Mouse (Mus musculus) MEL (cell line): Measurements from ENCODE around the gene Kcnc3. TPM values are rescaled to one million over a fixed set of nuclear protein-coding genes. Genes with fewer than 3 reads are reported as not detected.

Experiments used
- DNase-seq: peaks from one replicate; pipeline ENCODE4 v3.0.0; 2011; ENCODE audit warnings: low read depth, low spot score
- H3K27ac ChIP-seq: 2 replicates; pipeline ENCODE4 v1.5.1; 2012; ENCODE audit warnings: low read depth, mild to moderate bottlenecking, control low read depth, low read length, moderate library complexity; ENCODE audit not compliant: control insufficient read depth
- H3K27me3 ChIP-seq, 2 experiments: fragments of 150-350 bp in 1 of 2; sonication (generic) in 1 of 2; 2 replicates each; pipeline ENCODE4 v1.6.1; 2012; ENCODE audit warnings: low read length in 2 of 2, mild to moderate bottlenecking in 2 of 2, improper control_type of control experiment in 1 of 2, moderate library complexity in 1 of 2; ENCODE audit not compliant: insufficient read depth in 2 of 2, control insufficient read depth in 1 of 2
- H3K36me3 ChIP-seq, 2 experiments: 2 replicates each; pipeline ENCODE4 v1.6.1; 2012 to 2014; ENCODE audit warnings: low read length in 2 of 2, improper control_type of control experiment in 1 of 2, inconsistent platforms in 1 of 2, mild to moderate bottlenecking in 1 of 2; ENCODE audit not compliant: insufficient read depth in 2 of 2, control insufficient read depth in 1 of 2
- H3K4me1 ChIP-seq, 2 experiments: fragments of 150-350 bp in 1 of 2; sonication (generic) in 1 of 2; 2 replicates each; pipeline ENCODE4 v1.6.1; 2012; ENCODE audit warnings: low read length in 2 of 2, improper control_type of control experiment in 1 of 2, mild to moderate bottlenecking in 1 of 2; ENCODE audit not compliant: insufficient read depth in 2 of 2, control insufficient read depth in 1 of 2
- H3K4me3 ChIP-seq, 2 experiments: fragments of 150-350 bp in 1 of 2; sonication (generic) in 1 of 2; 2 replicates each; pipeline ENCODE4 v1.5.1; 2012; ENCODE audit warnings: low read depth in 2 of 2, low read length in 2 of 2, mild to moderate bottlenecking in 2 of 2, moderate library complexity in 2 of 2, control low read depth in 1 of 2, improper control_type of control experiment in 1 of 2; ENCODE audit not compliant: control insufficient read depth in 1 of 2, insufficient read depth in 1 of 2
- H3K79me2 ChIP-seq: 2 replicates; pipeline ENCODE4 v1.6.1; 2012; ENCODE audit warnings: mild to moderate bottlenecking, low read length, moderate library complexity; ENCODE audit not compliant: control insufficient read depth, poor library complexity, insufficient read depth
- H3K9ac ChIP-seq: 2 replicates; pipeline ENCODE4 v1.6.1; 2012; ENCODE audit warnings: low read depth, mild to moderate bottlenecking, control low read depth, low read length, moderate library complexity; ENCODE audit not compliant: control insufficient read depth, poor library complexity, severe bottlenecking
- H3K9me3 ChIP-seq: fragments of 150-350 bp; sonication (generic); replicated peaks from 2 replicates; pipeline ENCODE4 v1.6.1; 2012; ENCODE audit warnings: mild to moderate bottlenecking, low read length, improper control_type of control experiment, moderate library complexity; ENCODE audit not compliant: insufficient read depth
- BHLHE40 ChIP-seq: IDR thresholded peaks from 2 replicates; pipeline ENCODE4 v1.6.1; 2012; ENCODE audit warnings: low read depth, mild to moderate bottlenecking, inconsistent platforms, low read length, improper control_type of control experiment, borderline replicate concordance
- CHD1 ChIP-seq: IDR thresholded peaks from 2 replicates; pipeline ENCODE4 v1.6.1; 2012; ENCODE audit warnings: low read depth, mild to moderate bottlenecking, inconsistent platforms, low read length, improper control_type of control experiment
- ELF1 ChIP-seq: IDR thresholded peaks from 2 replicates; pipeline ENCODE4 v1.6.1; 2014; ENCODE audit warnings: low read depth, mild to moderate bottlenecking, inconsistent platforms, low read length, improper control_type of control experiment, moderate library complexity
- EP300 ChIP-seq, 2 experiments: IDR thresholded peaks; 2 replicates each; pipeline ENCODE4 v1.6.1; 2011; ENCODE audit warnings: improper control_type of control experiment in 2 of 2, low read length in 2 of 2, low read depth in 1 of 2, mild to moderate bottlenecking in 1 of 2
- GABPA ChIP-seq: IDR thresholded peaks from 2 replicates; pipeline ENCODE4 v1.6.1; 2012; ENCODE audit warnings: low read depth, mild to moderate bottlenecking, inconsistent platforms, low read length, improper control_type of control experiment, moderate library complexity
- KAT2A ChIP-seq: conservative IDR thresholded peaks from 2 replicates; pipeline ENCODE4 v1.6.1; 2012; ENCODE audit warnings: low read depth, low read length, improper control_type of control experiment, inconsistent platforms
- MAX ChIP-seq: IDR thresholded peaks from 2 replicates; pipeline ENCODE4 v1.6.1; 2011; ENCODE audit warnings: low read length, improper control_type of control experiment
- MEF2A ChIP-seq: IDR thresholded peaks from 2 replicates; pipeline ENCODE4 v1.6.1; 2014; ENCODE audit warnings: low read depth, mild to moderate bottlenecking, inconsistent platforms, low read length, improper control_type of control experiment; ENCODE audit not compliant: poor library complexity, insufficient replicate concordance, severe bottlenecking; ENCODE audit errors: extremely low read depth
- NRF1 ChIP-seq: IDR thresholded peaks from 2 replicates; pipeline ENCODE4 v1.6.1; 2014; ENCODE audit warnings: low read depth, mild to moderate bottlenecking, inconsistent platforms, low read length, improper control_type of control experiment, moderate library complexity; ENCODE audit not compliant: poor library complexity, insufficient read depth, severe bottlenecking
- RAD21 ChIP-seq: IDR thresholded peaks from 2 replicates; pipeline ENCODE4 v1.6.1; 2011; ENCODE audit warnings: mild to moderate bottlenecking, low read depth, low read length, improper control_type of control experiment
- SMC3 ChIP-seq: IDR thresholded peaks from 2 replicates; pipeline ENCODE4 v1.6.1; 2011; ENCODE audit warnings: low read depth, low read length, improper control_type of control experiment
- TAL1 ChIP-seq: IDR thresholded peaks from 2 replicates; pipeline ENCODE4 v1.6.1; 2012; ENCODE audit warnings: mild to moderate bottlenecking, inconsistent platforms, low read length, moderate library complexity, mixed read lengths
- USF1 ChIP-seq: IDR thresholded peaks from 2 replicates; pipeline ENCODE4 v1.6.1; 2014; ENCODE audit warnings: low read depth, mild to moderate bottlenecking, inconsistent platforms, low read length, improper control_type of control experiment, moderate library complexity
- ZMIZ1 ChIP-seq: IDR thresholded peaks from 2 replicates; pipeline ENCODE4 v1.6.1; 2012; ENCODE audit warnings: low read depth, mild to moderate bottlenecking, inconsistent platforms, low read length, improper control_type of control experiment, moderate library complexity
- polyA plus RNA-seq, 2 experiments: library from polyadenylated mRNA; stranded (reverse) in 1 of 2; unstranded in 1 of 2; fragments of >175 nt in 1 of 2; fragments of >200 nt in 1 of 2; gene quantifications; 2 replicates each; pipeline versions ENCODE4 v1.2.1 to v1.2.4; 2012; ENCODE audit warnings: low replicate concordance in 2 of 2, low read depth in 1 of 2; ENCODE audit not compliant: insufficient read length in 2 of 2, insufficient read depth in 1 of 2, missing spikeins in 1 of 2
- total RNA-seq: library from RNA; depleted of rRNA; stranded (reverse); fragments of 300-350 nt; gene quantifications from 2 replicates; pipeline ENCODE4 v1.2.3, GENCODE M21; 2012

The Kcnc3 gene
- total and polyA plus RNA-seq, 3 experiments: not detected

DNA sequence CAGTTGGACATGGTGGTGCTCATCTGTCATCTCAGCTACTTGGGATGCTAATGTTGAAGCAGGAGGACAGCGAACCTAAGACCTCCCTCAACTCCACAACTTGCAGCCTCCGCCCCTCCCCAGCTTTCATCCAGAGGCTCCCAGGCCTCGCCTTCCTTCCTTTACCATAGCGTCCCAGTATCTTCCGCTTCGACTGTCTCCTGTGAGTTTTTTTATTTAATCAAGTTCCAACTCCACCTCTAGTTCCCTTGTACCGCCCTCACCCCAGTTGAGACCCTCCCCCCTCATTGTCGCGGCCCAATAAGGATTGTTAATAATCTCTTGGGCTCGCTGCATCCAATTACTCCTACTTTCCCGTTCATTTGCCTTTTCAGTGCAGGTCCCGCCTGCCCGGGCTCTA is 518 bp upstream of the Kcnc3 start:
- no peaks in the 10 kb centered on the region for H3K9me3 ChIP-seq
- no peaks in the 10 kb centered on the region for H3K4me1 ChIP-seq
- no peaks in the 10 kb centered on the region for H3K27me3 ChIP-seq
- H3K27ac ChIP-seq: no peak overlapping the region
- H3K79me2 ChIP-seq: no peaks in the 10 kb centered on the region
- no peak for TF ChIP-seq EP300 (IDR thresholded peaks at IDR 0.05; ENCODE audit: low read depth in 1 of 2, low read length in 2 of 2)
- H3K36me3 ChIP-seq: no peaks in the 10 kb centered on the region
- H3K4me3 ChIP-seq: no peak overlapping the region
- no peak for DNase-seq
- no peak overlapping the region for H3K9ac ChIP-seq

DNA sequence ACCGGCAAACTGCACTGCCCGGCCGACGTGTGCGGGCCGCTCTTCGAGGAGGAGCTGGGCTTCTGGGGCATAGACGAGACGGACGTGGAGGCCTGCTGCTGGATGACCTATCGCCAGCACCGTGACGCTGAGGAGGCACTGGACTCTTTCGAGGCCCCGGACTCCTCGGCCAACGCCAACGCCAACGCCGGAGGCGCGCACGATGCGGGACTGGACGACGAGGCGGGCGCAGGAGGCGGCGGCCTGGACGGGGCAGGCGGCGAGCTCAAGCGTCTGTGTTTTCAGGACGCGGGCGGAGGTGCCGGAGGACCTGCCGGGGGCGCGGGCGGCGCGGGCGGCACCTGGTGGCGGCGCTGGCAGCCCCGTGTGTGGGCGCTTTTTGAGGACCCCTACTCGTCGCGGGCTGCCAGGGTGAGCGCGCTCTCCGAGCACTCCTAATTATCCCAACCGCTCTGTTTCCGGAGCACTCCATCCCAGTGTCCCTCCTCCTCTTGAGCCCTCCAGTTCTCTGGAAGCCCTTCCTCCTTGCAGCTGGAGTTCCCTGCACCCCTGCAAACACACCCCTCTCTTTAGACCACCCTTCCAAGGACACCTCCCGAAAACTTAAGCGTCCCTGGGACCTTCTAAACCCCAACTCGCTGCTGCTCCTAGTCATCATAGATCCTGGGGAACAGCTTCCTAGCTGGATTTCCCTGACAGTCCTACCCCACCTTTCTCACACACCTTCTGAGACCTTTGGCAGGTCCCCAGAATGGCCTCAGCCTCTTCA is 1.1 kb downstream of the Kcnc3 start:
- Histone ChIP-seq H3K9ac (no peak overlapping the region), H3K4me3 (no peak overlapping the region), H3K4me1 (no peaks in the 10 kb centered on the region), H3K79me2 (no peaks in the 10 kb centered on the region), H3K36me3 (no peaks in the 10 kb centered on the region), H3K27ac (no peak overlapping the region), H3K9me3 (no peaks in the 10 kb centered on the region), H3K27me3 (no peaks in the 10 kb centered on the region)
- no peak for DNase-seq
- TF ChIP-seq MEF2A (no peak), EP300 (IDR thresholded peaks at IDR 0.05; ENCODE audit: low read depth in 1 of 2, low read length in 2 of 2) (no peak), MAX (no peak), NRF1 (no peak), RAD21 (no peak)

DNA sequence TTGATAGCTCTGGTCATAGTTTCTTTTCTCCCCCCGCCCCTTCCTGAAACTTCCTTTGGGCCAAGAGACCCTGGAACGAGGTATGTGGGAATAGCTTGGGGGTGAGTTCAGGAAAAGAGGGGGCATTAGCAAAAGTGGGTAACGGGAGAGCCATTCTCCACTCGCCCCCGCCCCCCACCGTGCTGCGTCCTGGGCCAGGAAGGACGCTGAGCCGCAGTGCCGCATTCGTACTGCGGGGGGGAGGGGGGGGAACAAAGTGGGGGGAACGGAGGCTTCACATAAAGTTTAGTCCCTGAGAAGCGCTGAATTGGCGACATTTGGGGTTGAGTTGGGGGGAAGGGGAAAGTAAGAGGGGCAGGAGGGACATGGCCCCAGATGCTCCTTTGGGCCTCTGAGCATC is 2.6 kb downstream of the Kcnc3 start:
- no peaks in the 10 kb centered on the region for H3K36me3 ChIP-seq
- H3K9me3 ChIP-seq: no peaks in the 10 kb centered on the region
- DNase-seq: no peak
- H3K27me3 ChIP-seq: no peaks in the 10 kb centered on the region
- no peak overlapping the region for H3K4me3 ChIP-seq
- TF ChIP-seq GABPA (no peak), TAL1 (no peak), RAD21 (no peak), SMC3 (no peak), ELF1 (no peak), KAT2A (no peak), CHD1 (no peak), ZMIZ1 (no peak), BHLHE40 (no peak), USF1 (no peak)
- H3K9ac ChIP-seq: no peak overlapping the region
- no peaks in the 10 kb centered on the region for H3K79me2 ChIP-seq
- H3K4me1 ChIP-seq: no peaks in the 10 kb centered on the region
- no peak overlapping the region for H3K27ac ChIP-seq
